Mouse (Mus musculus): ENCODE measurements around the gene Iqsec1.

DNA sequence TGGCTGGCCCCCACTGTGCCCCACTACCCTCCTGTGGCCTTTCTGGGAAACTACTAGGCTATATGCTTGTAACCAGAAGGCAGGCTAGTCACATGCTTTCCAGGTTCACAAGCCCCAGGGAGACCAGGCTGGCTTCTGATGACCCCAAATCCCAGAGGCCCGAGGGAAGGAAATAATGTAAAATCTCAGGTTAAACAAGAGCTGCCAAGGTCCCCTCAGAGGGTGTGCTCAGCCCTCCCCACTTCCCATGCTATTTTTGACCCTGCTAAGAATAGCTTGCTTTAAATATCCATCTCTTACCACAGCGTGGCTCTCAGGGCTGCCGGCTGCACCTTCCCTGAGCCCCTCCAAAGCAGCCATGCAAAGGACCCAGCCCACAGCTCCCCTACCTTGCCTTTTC lies 299.7 kb downstream of the Iqsec1 start:
- TF ChIP-seq CTCF (IDR thresholded peaks at IDR 0.05; ENCODE audit: low read depth, low read length) (no peak), POLR2A (IDR thresholded peaks at IDR 0.05; ENCODE audit: insufficient read depth, low read length) (no peak), EP300 (IDR thresholded peaks at IDR 0.05; ENCODE audit: insufficient read depth, low read depth, low read length) (no peak)
